Mouse (Mus musculus): ENCODE results near the gene Lrrfip2.

The Lrrfip2 gene

DNA sequence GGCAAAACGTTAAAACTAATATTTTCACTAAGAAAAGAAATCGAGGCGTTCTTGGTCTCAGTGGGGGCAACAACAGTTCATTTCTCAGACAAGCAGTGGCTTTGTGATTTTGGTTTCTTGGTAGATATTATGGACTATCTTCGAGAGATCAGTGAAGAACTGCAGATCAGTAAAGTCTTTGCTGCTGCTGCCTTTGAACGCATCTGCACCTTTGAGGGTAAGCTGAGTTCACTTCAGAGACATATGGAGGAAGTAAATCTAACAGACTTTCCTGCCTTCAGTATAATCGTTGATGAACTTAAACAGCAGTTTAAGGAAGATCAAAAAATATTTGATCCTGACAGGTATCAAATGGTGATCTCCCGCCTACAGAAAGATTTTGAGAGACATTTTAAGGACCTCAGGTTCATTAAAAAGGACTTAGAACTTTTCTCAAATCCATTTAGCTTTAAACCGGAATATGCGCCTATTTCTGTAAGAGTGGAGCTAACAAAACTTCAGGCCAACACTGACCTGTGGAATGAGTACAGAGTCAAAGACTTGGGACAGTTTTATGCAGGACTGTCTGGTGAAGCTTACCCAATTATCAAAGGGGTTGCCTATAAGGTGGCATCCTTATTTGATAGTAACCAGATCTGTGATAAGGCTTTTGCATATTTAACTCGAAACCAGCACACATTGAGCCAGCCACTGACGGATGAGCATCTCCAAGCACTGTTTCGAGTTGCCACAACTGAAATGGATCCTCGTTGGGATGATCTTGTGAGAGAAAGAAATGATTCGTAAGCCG lies 155.8 kb downstream of the Lrrfip2 start:
- intact Hi-C loops (cut with DNase I), result no loop called here

DNA sequence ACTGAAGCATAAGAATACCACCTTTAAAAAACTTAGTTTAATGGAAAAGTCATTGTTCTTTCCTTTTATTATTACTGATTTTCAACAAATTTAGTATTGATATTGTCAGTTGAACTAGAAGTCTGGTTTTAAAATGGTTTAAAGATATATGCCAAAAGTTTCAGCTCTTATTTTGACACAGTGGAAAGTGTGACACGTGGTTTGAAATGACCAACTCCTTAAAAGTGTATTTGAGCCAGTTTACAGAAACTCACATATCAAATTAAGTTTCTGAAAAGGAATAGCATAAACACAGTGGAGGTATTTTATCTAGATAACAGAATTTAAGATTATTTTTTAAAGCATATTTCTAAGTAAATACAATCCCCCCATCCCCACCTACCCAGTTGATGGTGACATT lies 156.6 kb downstream of the Lrrfip2 start:
- intact Hi-C loops (cut with DNase I), result no loop called here

GRCm38 (mm10) chr9:111275156-111275555 lies 157.8 kb downstream of the Lrrfip2 start:
- intact Hi-C loops (cut with DNase I), result no loop called here

All from adrenal gland (tissue).